Mouse (Mus musculus): ENCODE results near the gene Prps1l3.

- no peak for TF ChIP-seq POLR2A (IDR thresholded peaks at IDR 0.05; ENCODE audit: borderline replicate concordance, insufficient read depth, low read length)
- no peak for TF ChIP-seq CTCF (IDR thresholded peaks at IDR 0.05; ENCODE audit: borderline replicate concordance, insufficient read depth, low read depth, low read length)
These were observed 3.8 kb upstream of the Prps1l3 start for GRCm38 (mm10) chr12:57226411-57226810.
